Mouse (Mus musculus): ENCODE results near the gene Nkd2.

Nkd2 gene

DNA sequence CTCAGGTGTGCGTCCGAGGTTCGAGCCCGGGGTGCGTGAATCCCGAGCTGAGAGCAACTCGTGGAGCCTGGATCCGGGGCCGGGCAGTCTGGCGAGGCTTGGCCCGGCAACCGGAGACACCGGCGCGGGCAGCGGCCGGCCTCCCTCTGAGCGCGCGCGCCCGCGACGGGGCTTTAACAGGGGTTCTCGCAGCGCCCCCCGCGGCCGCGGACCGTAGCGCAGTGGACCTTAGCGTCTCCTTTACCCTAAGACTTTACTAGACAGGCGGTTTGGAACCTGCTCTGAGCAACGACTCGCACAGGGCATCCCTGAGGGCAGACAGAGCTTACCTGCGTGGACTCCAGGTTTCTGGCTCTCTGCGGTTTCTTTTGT, at the start of gene Nkd2:
Gene Nkd2 (minus strand): TSS at position 167 of the 372 bp plus-strand sequence.
- peak; percentile 80 for DNase-seq (ENCODE audit: low read depth)

DNA sequence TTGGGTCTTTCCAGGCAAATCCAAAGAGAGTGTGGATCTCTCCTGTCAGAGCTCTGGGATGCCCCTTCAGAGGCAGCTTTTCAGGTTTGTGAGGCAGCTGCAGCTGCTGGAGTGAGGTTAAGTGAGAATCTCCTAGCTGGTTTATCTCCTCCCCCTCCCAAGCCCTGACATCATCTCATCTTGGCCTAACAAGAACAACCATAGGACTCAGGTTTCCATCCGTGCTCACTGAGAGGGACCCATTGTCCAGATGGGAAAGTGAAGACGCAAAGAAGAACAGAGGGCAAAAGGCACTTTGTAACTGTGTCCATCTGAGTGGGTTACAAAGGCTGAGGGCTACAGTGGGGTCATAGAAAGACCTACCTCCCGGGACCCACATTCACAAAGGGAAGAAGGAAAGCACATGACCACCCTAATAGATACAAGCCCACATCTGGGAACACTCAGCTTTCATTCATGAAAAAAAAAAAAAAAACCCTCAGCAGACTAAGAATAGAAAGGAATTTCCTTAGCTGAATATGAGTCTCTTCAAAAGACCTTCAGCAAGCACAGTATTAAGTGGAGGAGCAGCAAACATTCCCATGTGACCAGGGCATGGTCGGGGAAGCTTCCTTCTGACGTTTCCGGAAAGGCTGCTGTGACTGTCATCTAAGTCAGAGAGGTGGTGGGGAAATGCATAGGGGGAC, 45.2 kb upstream of the Nkd2 start:
- no peak for DNase-seq (ENCODE audit: low read depth)

DNA sequence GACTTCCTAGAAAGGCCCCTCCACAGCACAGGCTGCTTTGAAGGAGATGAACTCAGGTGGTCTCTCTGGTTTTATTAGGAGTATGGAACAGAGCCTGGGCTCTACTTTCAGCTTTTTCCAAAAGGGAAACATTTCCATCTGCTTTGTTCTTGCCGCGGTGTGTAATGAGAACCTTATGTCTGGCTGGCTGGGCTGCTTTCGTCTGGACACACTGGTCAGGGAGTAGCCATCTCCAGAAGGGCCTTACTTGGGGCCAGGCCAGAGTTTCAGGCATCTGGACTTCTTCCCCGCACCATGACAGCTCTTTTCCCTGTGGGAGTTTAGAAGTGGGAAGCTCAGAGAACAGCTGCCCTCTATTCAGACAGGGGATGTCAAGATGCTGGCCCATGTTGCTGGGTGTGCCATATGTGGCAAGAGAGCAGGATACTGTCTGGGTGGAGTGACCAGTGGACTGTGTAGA, 40.0 kb upstream of the Nkd2 start:
- DNase-seq (ENCODE audit: low read depth): no peak

DNA sequence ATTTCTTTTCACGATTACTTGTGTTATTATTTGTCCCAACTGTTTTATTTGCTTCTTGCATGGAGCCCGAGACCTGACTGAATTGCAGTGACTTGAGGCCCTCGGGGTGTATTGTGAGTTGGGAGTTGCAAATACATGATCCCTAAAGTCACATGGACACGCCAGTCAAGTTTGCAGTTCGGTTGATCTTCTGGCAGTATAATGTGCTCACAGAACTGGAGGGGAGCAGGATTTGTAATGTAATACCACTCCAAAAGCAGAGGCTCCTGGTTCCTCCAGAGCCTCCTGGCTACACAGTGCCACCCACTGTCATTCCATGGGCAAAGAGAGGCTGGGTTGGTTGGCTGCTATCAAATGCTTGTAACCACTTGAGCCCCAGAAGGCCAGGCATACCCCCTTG, 39.2 kb upstream of the Nkd2 start:
- no peak for DNase-seq (ENCODE audit: low read depth)

DNA sequence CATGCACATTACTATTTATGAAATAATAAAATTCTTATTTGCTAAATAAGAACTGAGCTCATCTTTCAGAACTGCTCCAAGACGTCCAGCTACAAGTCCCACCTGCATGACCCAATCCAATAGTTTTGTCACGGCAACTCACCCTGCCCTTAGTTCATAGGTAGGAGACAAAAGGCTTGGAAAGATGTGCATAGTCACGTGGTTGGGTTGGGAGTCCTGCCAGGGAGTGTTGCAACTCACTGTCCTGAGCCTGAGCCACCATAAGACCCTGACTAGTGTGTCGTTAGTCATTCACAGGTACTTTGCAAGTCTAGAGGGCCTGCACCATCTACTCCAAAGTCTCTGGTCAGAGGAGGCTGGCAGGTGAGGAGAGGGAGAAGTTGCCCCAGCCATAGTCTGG, 38.6 kb upstream of the Nkd2 start:
- no peak for DNase-seq (ENCODE audit: low read depth)

DNA sequence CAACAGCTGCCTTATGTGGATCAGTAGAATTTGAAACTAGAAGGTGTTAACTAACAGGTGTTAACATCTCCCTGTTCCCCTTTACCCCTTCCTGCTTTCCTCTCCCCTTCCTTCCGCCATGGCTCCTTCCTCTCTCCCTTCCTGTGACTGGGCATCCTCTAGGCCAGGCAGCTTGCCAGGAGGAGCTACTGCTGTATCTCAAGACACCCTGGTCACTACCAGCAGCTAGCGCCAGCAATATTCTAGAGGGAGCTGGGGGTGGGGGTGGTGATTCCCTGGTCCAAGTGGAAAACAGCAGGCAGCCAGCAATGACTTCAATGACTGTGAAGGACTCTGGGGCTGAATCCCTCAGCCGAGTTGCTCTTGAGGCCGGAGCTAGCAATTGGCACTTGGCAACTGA, 38.2 kb upstream of the Nkd2 start:
- DNase-seq (ENCODE audit: low read depth): no peak

DNA sequence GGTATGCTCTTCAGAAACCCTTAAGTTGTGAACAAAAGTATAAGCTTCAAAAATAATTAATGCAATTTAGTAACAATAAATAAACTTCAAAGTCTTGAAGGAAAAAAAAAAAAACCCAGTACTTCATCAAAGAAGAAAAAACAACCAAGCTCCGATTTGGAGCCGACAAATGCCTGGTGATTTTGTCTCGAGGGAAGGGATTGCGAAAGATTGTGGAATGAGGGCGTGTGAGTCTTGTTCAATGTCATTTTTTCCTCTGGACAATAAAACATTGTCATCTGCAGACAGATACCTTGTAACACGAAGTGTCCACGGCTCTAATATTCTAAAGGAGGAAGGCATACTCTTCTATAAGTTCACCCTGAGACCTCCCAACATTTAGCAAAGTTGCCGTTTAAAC, 33.9 kb upstream of the Nkd2 start:
- DNase-seq (ENCODE audit: low read depth): no peak

DNA sequence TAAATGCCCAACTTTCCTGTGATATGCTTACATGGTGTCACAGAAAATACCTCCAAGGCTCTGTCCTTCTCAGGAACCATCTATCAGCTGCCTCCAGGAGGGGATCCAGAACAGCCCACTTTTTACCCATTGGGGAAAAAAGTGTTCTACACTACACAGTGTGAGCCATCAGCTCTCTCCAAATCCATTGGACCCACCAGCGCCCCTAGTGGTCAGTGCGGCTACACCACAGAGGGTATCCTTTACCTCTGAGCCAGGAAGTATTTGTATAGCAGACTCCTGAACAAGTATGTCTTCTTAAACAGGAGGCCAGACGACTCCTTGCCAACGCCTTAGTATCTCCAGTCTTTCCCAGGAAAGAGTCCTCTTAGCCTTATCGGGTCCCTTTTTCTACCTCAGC, 32.4 kb upstream of the Nkd2 start:
- DNase-seq (ENCODE audit: low read depth): peak; percentile 59

DNA sequence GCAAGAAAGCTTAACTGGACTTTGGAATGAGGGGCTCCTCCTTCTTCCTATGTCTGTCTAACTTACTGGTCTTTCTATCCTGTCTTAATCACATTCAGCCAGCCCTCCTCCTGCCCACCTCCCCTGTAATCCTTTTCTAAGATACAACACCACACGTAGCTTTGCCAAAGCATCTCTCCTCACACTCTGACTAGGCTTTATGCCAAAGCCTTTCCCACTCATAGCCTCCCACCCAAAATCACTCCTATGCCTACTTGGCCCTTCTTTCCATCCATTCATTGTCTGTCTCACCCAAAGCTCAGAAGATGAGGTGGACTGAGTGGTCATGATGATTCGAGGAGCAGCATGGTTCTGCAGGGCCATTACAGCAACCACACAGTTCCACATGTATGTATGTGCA, 24.7 kb upstream of the Nkd2 start:
- no peak for DNase-seq (ENCODE audit: low read depth)

DNA sequence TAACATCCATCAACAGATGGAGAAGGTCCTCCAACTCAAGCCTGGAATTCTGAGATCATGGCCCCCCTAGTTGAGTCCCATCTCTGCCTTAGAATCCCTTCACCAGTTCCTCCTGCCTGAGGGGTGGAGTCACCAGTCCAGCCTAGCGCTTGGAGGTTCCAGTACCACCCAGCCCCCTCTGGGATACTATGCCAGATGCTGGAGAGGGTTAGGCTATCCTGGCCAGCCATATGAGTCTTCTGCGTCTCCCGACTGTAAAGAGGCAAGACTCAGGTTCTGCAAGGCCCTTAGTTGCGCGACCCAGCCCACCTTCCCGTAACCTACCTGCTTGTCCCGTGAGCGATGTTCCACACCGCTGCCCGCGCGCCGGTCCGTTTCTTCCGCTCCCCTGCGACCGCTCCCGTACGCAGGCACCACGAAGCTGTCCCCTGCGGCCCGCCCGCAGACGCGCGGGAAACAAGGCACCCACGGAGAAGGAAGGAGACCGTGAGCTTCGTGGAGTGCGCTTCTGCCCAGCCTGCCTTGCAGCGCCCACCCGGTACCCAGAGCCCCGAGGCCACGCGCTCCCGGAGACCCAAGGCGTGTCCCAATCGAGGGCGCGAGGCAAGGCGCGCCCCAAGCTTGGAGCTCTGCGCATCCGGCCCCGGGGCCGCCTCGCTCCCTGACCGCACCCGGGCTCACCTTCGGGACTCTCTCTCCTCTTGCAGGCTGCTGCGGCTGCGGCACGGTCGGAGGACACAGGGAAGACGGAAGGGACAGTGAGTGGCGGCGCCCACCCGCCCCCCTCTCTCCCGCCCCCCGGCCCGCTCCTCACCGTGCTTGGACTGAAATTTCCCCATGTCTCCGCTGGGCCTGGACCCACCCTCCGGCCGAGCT, 604 bp downstream of the Nkd2 start:
- peak; percentile 42 for DNase-seq (ENCODE audit: low read depth)

DNA sequence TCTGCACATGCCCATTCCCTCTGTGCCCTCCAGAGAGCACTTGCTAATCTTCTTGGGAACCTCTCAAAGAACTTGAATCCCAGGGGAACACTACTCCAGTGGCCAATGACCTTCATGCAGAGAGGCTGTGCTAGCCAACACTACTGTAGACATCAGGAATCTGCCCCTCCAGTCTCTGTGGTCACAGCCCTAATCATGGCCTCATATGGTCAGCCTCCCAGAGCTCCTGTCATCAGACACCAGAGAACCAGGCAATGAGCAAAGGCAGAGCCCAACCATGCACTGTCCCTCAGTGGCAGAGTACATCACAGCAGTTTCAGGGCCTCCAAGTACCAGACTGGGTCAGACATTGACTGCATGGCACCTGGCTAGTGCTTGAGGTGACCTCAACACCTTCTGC, 4.7 kb downstream of the Nkd2 start:
- DNase-seq (ENCODE audit: low read depth): no peak

DNA sequence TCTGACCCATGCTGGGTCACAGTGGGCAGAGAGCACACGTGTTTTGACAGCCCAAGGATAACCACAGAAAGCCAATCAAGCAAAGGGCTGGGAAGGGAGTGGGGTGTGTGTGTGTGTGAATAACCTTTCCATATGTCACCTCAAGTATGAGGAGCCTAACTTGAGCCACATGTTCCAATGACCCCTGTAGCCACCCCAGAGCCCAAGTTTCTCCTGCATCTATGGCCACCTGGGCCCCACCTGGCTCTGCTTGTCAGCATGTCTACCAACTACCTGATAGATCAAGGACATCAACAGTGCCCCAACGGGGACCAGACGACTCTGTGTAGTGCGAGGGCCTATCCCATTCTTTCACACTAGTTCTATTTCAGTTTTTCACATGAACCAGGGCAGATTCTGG, 7.7 kb downstream of the Nkd2 start:
- DNase-seq (ENCODE audit: low read depth): no peak

DNA sequence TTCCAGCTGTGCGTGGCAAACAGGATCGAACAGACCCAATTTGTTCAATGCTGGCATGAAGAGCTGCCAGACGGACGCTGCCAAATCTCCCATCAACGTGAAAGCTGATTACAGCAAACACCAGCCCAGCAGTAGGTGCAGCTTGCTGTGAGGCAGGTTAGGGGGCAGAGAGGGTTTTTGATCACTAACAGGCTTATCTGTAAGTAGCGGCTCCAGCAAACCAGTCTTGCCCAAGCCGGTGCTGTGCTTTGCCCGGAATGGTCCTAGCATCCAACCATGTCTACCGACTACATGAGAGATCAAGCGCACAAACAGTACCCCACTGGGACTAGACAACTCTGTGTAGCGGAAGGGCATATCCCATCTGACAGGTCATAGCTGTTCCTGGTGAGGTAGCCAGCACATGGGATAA, 8.3 kb downstream of the Nkd2 start:
- no peak for DNase-seq (ENCODE audit: low read depth)

DNA sequence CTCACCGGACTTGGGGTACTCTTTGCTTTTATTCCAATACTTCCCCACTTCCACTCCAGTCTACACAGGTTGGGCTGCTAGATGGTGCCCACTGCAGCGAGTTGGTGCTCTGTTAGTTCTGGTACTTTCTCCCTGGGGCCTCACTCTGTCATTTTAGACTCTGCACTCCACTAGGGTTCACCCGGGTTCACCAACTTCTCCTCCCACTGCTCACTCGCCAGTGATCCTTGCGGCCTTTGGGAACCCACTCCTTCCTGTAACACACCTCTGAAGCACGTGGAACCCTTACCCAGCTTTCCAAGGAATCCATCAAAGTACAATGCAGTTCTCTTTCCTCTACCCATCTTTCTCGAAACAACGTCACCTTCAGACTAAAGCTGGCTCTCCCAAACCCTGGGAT, 9.7 kb downstream of the Nkd2 start:
- no peak for DNase-seq (ENCODE audit: low read depth)

DNA sequence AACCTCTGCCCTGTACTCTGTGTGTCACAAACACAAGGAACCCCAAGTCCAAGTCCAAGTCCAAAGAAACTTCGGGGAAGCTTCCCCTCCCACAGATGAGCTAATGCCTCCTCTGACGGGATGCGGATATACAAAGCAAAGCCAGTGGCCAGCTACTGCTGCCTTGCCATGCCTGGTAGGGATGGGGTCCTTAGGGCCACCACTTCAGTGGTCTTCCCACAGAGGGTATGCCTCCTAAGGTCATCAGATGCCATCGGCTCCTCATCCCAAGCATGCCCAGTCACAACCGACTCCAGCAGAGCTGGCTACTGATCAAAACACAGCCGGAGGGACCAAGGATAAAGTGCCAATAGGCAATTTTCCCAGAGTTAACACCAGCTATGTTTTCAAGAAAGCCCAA, 10.9 kb downstream of the Nkd2 start:
- no peak for DNase-seq (ENCODE audit: low read depth)

DNA sequence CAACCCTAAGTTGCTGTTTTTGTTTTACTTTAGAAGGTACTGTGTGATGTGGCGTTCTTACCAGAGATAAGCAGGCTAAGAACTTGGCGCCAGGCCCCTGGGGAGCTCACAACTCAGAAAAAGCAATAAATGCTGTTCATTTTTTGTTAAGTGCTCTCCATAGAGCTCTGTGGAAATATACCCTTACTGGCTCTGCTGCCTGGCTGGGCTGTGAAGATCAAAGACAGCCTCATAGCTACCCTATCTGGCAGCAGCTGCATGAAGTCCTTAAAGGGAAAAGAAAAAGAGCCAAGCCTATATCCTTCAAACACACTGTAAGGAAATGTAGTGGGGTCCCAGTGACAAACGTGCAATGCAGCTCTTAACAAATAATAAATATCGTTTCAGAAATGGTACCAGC, 11.6 kb downstream of the Nkd2 start:
- no peak for DNase-seq (ENCODE audit: low read depth)

DNA sequence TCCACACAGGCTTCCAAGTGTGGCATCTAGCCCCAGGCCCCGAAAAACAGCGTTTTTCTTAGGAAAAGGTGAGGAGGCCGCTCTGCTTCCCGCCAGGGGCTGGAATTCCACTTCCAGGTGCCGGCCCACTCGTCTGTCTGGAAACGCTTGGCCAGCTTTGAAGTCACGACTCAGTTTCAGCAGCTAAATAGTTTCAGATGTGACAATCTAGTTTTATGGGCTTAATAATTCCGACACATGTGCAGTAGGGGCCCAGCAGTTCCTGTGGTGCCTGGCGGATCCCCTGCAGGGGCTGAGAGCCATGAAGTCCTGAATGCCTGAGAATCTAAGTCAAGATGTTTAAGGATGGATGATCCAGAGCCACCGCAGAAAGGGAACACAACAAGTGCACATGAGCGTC, 13.6 kb downstream of the Nkd2 start:
- DNase-seq (ENCODE audit: low read depth): no peak

DNA sequence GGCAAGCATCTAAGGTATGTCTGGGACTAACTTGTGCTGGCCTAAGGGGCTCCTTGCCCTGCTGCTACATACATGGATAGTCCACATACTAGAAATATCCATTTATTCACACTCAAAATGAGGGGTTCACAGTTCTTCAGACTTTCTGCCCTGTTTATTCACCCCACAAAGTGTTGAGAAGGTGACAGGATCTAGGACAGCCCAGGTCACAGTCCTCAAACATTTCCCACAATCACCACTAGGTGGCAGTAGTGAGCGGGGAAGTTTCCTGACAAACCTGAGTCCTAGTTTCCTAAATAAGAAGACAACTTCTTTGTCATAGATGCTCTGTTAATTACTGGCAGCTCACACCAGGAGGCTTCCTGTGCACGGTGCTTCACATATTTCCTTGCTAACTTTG, 15.9 kb downstream of the Nkd2 start:
- DNase-seq (ENCODE audit: low read depth): peak; percentile 78

DNA sequence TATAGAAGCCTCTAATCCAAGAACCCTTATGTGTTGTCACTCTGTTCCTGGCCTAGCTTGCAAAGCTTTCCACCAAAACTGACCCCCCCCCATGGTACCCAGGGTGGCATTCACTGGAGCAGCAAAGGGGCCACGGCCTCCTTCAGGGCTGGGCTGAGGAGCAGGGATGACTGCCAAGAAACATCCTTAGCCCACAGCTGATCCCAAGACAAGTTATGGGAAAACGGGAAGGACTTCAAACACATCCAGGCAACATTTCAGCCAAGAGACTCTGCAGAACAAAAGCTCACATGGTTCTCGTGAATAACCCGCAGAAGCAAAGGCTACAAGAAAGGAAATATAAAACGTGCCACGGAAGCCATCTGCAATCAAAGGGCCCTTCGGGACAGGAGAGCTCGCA, 20.2 kb downstream of the Nkd2 start:
- DNase-seq (ENCODE audit: low read depth): no peak

DNA sequence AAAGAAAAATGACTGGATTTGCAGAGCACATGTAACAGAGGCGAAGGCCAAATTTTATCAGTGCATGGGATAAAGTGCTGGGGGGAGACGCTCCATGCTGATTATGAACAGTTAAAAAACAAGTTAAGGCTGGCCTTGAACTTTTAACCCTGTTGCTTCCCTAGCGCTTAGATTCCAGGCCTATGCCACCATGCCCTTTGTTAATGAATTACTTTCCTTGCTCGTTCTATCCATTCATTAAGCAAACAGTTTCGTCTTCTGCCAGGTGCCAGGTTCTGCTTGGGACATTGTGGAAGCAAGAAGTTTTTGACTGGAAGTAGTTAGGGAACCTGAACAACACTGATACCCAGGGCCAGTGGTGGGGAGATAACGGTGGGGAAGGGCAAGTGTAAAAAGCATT, 23.7 kb downstream of the Nkd2 start:
- DNase-seq (ENCODE audit: low read depth): no peak

DNA sequence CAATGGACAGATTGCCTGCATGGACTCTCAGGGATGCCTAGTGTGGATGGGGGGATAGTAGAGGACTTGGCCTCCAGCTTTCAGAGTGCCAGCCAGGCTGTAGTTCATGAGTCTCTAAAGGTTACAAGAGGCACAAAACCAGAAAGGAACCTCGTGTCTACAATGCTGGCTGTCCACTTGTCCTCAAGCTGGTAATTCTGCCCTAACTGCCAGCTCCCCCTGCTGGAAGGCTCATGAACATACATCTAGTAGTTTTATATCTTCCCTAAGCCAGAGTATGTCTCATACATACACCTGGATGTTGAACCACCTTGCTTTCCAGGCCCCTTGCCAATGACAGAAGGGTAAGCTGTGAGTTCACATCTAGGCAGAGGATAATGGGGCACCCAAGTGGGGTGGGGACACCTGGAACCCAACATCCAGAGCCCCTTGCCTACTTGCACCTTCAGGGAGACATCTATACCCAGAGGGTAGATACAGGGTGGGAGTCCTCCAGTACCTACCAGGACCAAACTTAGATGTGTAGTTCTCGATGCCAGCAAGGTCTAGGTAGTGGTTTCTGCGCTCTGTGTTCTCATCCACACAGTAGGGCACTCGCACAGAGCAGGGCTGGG, 25.1 kb downstream of the Nkd2 start:
- peak; percentile 85 for DNase-seq (ENCODE audit: low read depth)

DNA sequence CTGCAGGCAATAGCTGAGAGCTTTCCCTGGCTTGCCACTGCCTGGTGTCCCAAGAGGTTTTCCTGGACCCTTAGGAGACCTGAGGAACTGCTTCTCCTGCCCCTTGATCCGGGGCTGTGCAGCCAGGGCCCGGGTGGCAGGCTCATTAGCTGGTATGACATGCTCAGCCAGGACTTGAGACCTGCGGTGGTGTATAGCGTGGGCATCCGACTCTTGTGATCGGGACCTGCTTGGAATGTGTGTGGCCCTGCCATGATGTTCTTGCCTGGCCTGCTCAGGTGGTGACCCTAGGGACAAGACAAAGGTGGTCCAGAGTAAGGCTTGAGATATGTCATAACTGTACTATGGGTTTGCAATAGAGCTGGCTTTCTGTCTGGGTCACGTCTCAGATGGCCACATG, 26.2 kb downstream of the Nkd2 start:
- DNase-seq (ENCODE audit: low read depth): no peak

DNA sequence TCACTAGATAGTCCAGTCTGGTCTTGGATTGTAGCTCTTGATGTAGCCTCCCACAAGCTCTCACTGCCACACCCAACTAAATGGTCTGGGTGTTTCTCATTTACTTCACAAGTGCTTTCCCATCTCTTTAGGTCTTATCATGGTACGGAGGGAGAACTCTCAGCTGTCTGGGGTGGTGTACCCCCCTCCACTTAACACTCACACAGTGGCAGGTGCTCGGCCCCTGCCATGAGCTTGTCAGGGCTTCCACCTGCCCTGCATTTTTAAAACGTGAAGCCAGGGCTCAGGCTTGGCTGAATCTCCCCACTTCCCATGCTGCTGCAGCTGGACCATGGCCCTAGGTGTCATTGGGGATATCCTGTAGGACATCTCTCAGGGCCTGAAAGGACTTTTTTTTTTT, 28.5 kb downstream of the Nkd2 start:
- no peak for DNase-seq (ENCODE audit: low read depth)

Measured in induced T-regulatory cell, adult 2 months (primary cell).